Mouse (Mus musculus) lung, adult 2 months (tissue): ENCODE measurements around the gene Capn12.

Experiments
- CTCF ChIP-seq: fragments of 200-500 bp; IDR thresholded peaks from 2 replicates; pipeline ENCODE4 v1.5.1; 2011; ENCODE audit warnings: mild to moderate bottlenecking, low read length, control low read depth; ENCODE audit not compliant: insufficient read depth
- POLR2A ChIP-seq: fragments of 200-500 bp; IDR thresholded peaks from 2 replicates; pipeline ENCODE4 v1.6.1; 2011; ENCODE audit warnings: low read depth, mild to moderate bottlenecking, control low read depth, low read length, borderline replicate concordance; ENCODE audit errors: extremely low read depth

GRCm38 (mm10) chr7:28860898-28861297 lies 20.3 kb upstream of the Capn12 start:
- no peak for TF ChIP-seq CTCF
- no peak for TF ChIP-seq POLR2A
